Mouse (Mus musculus): Measurements from ENCODE around the gene Retn.

Retn gene

DNA sequence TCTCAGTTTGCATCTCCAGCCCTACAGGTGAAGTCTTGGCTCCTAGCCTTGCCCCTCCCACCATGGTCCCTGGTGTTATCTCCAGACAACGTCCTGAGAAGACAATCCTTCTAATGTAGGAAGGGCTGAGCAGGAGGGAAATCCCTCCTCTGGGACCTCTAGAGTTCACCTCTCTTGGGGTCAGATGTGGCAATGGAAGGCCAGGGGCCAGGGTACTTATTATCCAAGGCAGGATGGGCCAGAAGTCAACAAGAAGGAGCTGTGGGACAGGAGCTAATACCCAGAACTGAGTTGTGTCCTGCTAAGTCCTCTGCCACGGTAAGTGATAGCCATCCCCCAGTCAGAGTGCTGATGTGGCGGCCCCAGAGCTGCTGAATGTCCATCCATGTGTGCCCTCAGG, at the start of gene Retn:
Gene Retn (plus strand): TSS at position 245 of the 400 bp plus-strand sequence.
- no peak for DNase-seq

DNA sequence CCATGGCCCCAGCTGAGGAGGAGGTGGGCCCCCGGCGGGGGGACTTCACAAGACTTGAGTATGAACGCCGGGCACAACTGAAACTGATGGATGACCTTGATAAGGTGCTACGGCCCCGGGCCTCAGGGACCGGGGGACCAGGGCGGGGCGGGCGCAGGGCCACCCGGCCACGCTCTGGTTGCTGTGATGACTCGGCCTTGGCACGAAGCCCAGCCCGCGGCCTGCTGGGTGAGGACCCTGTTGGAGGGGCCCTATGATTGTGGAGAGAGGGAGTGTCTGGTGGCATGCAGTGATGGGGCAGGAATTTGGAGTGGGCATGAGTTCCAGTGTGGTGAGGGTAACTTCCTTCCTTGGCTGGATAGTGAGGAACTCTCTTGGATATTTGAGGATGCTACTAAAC, 49.0 kb upstream of the Retn start:
- peak; percentile 33 for DNase-seq

DNA sequence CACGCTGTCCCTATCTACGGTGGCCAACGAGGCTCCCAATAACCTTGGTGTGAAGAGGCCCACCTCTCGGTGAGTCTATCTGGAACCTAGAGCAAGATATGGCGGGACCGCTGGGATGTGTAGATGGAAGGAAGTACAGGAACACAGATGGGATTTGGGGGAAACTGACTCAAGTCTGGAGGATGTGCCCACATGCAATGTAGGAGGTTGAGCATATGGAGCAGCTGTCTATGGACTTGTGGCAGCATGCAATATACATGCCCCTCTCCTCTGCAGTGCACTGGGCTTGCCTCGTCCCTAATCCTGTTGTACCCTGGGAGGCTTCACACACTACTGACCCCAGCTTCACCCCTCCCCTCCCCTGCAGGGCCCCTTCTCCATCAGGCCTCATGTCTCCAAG, 47.7 kb upstream of the Retn start:
- DNase-seq = no peak

DNA sequence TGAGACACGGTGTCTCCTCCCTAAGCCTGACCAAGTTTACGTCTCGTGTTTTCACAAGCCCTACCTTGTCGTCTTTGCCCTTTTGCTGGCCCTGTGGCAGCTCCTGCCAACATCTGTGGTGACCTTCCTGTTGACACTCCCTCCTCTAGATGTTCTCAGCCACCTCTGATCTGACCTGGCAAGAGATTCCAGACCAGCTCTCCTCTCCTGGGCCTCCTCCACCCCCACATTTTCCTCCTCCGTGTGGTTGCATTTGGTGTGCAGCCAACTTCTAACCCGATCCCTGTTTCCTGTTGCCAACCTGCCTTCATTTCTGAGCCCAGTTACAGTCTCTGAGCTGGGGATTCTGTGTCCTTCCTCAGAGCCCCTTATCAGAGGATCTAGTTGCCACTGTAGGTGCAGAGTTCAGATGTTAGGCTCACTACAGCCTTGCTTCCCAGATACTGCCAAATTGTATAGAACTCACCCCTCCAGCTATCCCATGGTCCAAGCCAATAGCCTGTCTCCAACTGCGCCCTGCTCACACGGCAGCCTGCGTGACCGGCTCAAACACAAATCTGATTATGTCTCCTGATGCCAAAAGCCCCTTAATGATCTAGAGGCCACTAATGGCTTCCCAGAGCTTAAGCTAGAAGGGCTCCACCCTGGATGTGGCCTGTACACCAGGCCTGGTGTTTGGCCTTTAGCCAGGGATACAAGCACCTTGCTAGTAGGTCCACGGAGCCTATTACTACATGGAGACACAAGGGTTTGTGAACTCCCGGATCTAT, 46.3 kb upstream of the Retn start:
- peak; percentile 79 for DNase-seq

DNA sequence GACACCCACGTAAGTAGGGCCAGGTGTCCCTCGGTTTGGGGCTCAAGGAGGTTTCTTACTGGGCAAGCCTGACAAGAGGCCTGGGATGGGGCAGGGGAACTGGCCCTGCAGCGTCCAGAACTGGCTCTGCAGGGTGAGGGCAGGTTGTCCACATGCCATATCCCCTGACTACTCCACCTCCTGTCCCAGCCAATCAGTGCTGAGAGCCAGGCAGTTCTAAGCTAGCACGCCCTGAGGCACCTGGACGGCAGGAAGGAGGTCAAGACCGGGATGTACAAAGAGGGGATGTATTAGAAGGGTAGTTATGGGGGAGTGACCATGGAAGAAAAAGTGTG, 45.8 kb upstream of the Retn start:
- DNase-seq = peak; percentile 91

DNA sequence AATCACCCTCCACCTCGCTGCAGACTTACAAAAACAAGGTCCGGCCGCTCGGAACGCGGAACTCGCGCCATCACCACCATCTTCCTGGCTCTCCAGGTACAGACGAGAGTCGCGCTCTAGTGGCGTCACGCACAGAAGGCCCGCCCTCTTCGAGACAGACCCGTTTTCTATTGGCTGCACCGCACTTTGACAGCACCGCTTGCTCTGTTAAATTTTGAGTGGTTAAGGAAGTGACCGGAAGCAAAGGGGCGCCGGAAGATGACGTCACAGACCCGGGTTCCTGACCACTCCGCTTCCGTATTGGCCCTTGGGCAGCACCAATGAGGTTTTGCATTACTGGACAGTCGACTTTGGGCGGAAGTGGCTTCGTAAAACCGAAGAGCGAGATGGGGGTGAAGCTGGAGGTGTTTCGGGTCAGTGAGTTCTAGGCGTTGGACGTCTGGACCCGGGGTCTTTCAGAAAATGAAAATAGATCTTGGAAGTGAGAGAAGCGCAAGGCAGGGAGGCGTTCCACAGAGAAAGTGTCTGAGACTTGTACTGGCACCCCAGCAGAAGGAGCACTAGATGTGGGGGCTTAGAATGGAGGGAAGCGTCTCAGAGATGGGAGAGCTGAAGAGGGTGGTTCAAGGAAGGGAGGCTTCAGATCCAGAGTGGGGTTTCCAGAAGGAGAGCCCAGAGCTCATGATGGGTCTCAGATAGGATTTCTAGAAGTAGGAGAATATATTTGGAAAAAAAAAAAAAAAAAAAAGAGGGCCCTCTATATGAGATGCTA, 34.2 kb upstream of the Retn start, which contains the start of the genes Xab2 and Pet100:
Gene Xab2 (minus strand): TSS at position 118 of the 772 bp plus-strand sequence.
Gene Pet100 (plus strand): TSS at position 350 of the 772 bp plus-strand sequence.
- peak; percentile 100 for DNase-seq

DNA sequence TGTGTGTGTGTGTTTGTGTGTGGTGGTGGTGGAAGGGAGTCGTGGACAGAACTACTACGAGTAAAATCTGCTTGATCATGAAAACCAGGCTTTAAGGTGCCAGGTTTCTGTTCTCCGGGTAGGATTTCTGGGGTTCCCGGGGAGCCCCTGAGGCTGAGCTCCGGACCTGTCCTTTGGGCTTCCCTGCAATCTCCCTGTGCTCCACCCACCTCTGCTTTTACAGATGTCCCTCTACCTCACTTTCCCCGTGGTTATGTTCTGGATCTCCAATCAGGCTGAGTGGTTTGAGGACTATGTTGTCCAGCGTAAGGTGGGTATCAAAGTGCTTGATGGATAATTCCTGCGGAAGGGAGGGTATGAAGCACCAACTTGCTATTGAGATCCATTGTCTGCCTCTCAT, 33.5 kb upstream of the Retn start:
- no peak for DNase-seq

DNA sequence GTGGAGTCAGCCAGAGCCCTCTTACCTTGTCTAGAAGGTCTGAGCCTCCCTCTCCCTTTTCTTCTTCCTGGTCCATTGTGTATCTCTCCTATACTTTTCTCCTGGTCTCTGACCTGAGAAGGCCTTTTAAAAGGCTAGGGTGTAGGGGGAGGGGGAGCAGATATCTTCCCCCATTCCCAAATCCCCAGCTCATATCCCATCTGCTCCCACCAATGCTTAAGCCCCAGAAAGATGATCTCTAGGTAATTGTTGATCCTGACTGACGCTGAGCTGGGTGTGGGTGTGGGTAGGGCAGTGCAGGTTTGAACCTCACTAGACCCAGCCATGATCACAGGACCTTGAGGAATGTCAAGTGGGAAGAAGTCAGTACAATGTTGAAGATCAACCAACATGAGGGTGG, 30.1 kb upstream of the Retn start, which contains the start of gene Pcp2:
Gene Pcp2 (minus strand): TSS at position 101 of the 400 bp plus-strand sequence.
- DNase-seq = no peak

DNA sequence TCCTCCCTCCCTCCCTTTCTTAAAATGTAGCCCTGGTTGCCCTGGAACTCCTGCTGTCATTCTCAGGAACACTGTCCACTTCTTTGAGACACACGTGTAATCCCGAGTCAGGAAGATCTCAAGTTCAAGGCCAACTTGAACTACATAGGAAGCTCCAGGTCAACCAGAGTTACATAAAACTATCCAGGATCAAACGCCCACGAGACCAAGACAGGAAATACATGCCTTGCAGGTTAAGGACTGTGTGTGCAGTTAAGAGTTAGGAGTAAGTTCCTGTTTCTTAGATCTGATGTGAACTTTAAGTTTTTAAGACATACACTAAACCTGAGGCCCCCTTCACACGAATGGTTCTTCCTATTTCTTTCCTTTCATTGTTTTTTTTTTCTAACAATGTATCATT, 28.6 kb upstream of the Retn start:
- DNase-seq = no peak

DNA sequence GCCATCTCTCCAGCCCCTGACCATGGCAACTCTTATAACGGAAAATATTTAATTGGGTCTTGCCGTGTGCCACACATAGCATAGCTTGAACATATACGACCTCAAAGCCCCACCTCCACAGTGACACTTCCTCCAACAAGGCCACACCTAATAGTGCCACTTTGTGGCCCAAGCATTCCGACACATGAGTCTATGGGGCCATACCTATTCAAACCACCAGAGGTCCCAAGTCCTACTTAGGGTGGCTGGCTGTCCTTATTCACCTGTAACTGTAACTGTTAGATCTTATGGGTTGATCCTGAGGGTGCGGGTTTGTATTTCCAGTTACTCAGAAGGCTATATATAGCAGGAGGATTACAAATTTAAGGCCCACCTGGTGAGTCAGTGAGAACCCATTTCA, 27.6 kb upstream of the Retn start:
- peak; percentile 42 for DNase-seq

DNA sequence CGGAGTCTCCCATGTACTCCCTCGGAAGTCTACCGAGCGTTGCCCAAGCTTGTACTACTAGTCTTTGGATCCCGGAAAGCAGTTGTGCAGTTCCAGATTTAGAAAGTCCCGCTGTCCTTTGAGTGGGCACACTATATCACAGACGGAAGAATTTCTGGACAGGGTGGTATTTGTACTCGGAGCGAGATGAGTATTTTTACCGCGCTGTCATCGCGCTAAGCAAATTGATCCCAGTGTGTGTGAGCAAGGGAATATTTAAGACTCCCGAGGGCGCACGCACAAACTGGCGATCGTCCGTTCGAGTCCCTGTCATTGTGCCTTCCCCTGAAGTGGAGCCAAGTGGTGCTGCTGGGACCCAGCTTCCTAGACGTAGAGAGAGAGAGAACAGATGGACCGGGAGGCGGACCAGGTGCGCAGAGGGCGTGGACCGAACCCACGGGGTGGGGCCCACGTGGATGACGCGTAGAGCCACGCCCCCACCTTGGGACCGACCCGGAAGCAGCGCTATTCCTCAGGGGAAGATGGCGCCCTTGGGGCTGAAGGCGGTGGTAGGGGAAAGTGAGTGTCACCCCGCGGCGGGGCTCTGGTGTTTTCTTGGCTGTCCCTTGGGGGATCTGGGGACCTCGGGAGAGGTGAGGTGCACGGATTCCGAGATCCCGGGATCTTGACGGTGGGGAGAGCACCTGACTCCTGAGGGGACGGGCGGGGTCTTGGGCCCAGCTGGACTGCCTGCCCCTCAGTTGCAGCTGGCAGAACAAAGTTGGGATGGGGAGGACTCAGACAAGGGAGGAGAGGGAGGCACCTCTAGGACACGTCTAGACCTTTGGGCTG, 24.7 kb upstream of the Retn start, which contains the start of gene Stxbp2:
Gene Stxbp2 (plus strand): TSS at position 309 of the 831 bp plus-strand sequence.
- DNase-seq = peak; percentile 83

DNA sequence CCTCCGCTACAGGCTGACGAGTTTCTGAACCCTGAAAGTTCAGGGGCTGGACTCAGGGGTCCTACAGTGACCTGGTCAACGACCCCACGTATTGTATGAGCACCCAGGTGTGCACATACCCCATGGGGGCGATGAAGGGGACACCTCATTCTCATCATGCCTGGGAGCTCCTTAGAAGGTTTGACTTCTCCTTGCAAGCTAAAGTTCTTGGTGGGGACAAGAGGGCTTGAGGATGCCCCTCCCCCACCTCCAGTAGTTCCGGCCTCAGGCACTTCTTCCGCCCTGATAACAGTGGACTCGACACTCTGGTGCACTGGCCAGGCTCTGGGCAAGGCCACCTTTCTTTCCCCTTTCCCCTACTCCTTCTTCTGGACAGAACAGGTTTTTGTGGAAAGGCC, 24.1 kb upstream of the Retn start:
- DNase-seq = no peak

DNA sequence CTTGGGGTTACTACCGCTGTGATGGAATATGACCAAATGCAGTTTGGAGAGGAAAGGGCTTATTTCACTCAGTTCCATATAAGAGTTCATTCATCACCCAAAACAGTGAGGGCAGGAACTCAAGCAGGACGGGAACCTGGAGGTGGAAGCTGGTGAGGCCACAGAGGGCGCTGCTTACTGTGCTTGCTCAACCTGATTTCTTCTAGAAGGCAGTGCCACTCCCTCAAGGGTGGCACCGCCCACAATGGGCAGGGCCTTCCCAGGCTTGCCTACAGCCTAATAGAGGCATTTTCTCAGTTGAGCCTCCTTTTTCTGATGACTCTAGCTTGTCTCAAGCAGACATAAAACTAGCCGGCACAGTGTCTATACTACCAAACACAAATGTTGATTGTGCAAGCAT, 9.8 kb upstream of the Retn start:
- DNase-seq = peak; percentile 64

DNA sequence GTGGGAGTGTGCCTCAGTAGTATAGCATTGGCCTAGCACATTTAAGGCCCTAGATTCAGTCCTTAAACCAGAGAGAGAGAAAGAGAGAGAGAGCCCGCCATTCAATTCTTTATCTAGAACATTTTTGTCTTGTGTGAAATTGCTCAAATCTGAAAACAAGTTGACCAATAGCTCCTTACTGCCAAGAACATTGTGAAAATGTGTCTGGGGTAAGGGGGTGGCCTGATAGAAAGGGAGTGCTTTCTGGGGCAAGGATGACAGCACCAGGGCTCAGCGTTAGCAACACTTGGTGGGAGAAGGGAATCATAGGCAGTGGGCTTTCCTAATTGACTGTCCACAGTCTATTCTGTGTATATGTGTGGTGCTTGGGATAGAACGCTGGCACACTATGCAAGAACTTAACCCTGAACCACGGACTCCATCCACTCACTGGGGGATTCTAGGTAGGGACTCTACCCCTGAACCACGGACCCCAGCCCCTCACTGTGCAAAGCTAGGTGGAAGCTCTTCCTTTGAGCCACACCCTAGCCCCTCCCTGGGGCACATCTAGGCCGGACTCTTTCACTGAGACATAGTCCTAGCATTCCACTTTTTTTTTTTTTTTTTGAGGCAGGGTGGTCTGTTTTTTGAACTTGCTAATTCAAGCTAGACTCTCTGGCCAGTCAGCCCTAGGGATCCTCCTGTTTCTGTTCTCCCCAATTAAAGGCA, 8.6 kb upstream of the Retn start:
- no peak for DNase-seq

DNA sequence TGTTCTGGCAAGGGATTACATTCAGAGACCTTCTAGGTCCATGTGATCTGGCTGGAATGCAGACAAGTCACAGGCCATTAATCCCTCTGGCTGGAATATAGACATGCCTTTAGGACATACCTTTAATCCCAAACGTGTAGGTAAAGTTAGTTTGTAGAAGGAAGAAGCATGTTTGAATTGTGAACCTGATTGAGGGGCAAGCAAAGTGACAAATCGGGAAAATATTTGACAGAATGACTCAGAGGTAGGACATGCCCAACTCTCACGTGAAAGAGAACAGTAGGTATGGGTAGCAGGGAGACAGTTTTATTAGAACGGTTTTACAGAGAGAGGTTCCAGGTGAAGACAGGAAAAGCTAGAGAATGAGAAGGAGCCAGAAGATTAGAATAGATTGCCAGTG, 8.0 kb upstream of the Retn start:
- no peak for DNase-seq

DNA sequence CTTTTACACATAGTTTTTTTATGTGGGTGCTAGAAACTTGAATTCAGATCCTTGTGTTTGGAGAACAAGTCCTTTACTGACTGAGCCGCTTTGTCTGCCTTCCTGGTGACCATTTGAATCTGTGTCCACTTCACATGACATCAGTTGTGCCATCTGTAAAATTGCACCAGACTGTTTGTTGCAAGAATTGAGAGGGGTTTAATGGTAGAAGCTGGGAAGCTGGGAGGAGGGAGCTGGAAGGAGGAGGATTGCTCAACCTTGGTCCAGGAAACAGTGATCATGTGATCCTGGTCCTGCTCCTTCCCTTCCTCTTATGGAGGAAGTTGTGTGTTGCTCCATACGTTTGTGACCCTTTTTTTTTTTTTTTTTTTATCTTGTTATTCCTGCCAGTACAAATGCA, 7.3 kb upstream of the Retn start:
- DNase-seq = no peak

DNA sequence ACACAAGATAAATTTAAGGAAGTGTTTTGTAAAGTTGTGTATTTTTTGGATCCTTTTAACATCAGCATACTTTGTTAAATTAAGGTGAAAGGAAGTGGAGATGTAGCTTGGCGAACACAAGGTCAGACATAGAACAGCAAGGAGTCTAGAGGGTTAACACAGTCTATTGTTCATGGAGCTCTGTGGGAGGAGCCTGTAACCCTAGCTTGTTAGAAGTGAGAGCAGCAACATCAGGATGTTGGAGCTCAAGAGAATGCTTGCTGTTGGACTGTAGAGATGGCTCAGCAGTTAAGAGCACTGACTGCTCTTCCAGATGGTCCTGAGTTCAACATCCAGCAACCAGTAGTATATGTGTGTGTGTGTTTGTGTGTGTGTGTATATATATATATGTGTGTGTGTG, 6.6 kb upstream of the Retn start:
- DNase-seq = no peak

DNA sequence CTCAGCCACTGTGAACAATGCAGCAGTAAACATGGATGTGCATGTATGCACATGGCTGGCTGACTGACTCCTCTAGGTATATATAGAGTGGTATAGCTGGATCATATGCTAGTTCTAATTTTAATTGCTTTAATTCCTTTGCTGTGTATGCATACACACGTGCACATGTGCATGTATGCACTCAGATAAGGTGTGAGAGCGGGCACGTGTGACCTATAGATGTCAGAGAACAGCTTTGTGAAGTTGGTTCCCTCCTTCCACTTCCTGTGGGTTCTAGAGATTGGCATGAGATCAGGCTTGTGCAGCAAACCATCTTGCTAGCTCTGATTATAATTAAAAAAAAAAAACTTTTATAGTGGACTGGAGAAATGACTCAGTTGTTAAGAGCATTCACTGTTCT, 2.7 kb upstream of the Retn start:
- no peak for DNase-seq

DNA sequence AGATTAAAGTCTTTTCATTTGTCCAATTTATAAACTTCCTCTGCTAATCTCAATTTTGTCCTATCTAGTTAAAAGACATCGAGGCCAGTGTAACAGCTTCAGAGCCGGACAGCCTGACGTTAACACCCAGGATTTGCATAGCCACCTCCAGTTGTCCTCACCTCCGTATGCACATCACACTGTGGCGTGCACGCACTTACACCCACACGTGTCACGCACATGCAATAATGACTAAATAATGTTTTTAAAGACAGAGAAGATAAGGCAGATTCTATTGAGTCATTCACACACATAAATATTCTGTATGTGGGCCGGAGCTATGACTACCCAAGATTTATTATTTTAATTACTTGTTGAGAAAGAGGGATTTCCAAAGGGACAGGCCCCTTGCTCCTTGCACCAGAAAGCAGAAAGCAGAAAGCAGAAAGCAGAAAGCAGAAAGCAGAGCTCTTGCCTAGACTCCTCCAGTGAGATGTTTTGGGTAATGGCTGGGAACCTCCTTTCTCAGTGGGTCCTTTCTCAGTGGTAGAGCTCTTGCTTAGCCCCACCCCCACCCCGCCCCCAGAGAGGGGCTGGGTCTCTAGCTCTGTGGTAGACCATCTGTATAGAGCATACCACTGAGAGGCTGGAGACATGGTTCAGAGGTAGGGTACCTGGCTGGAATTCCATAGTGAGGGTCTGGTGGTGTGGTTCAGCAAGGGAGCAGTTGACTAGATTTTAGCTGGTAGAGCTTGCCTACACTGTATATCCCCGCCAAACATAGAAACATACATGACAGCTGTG, 653 bp upstream of the Retn start:
- no peak for DNase-seq

DNA sequence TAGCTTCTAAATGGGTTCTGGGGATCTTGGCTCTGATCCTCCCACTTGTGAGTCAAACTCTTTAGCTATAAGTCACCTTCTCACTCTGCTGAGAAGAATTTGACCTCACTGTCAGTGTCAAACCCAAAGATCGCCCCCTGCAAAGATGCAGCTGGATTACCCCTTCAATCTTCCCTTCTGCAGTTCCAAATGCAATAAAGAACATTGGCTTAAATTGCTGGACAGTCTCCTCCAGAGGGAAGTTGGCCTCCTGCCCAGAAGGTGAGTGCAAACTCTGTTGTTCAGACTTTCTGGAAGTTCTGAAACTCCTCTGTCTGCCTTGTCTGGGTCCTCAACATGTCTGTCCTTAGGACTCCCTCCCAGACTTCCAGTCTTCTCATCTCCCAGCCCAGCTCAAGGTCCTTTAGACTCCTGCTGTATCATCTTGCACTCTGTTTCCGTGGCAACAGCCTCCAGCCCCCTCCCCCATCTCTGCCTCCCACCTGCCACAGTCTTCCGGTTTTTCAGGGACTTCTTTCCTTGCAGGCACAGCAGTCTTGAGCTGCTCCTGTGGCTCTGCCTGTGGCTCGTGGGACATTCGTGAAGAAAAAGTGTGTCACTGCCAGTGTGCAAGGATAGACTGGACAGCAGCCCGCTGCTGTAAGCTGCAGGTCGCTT, 1.3 kb downstream of the Retn start:
- no peak for DNase-seq

DNA sequence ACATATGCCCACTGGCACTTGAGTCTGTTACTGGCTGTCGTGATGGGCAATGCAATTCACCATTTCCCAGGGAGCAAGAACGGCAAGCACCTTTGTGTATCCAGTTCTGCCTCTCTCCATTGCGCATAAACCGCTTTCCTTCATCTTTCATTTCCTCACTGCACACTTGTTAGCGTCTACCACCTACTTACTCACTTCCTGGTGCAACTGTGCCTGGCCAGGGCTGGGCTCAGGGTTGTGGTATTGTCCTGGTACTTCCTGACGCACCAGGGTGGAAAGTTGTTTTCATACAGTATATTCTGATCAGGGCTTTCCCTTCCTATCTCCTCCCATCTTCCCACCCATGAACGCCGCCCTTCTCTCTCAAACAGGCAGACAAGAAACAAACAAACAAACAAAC, 5.3 kb downstream of the Retn start:
- DNase-seq = no peak

All from kidney, adult 11 months (tissue).